Mouse (Mus musculus): ENCODE measurements around the gene Nrarp. TPM values are rescaled to one million over a fixed set of nuclear protein-coding genes. Genes with fewer than 3 reads are reported as not detected.
A peak's percentile ranks its signal among the peaks of the same experiment; 100 is the strongest.

Gene Nrarp
- total RNA-seq, 4 experiments from 2014 or later, result 20.5 to 27.9 (median 23.4) TPM

GRCm38 (mm10) chr2:25226864-25227263, 46.3 kb downstream of the Nrarp start:
- DNase-seq (ENCODE audit: low spot score in 2 of 2), result peak in 1 of 2 experiments; percentile 76

DNA sequence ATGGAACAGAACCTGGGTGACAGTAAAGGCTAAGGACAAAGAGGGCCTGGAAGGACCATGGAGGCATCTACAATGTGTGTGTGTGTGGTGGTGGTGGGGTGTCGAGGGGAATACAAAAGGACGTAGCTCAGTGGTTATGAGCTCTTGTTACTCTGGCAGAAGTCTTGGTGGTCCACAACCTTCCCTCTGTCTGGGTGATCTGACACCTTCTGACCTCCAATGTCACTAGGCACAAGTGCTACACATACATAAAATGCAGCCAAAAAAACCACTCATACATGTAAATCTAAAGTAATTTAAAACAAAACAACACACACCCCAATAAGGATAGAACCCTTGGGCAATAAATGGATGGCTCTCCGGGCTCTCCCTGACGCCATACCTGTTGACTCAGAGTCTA, 46.8 kb downstream of the Nrarp start:
- DNase-seq (ENCODE audit: low spot score in 2 of 2), result no peak

DNA sequence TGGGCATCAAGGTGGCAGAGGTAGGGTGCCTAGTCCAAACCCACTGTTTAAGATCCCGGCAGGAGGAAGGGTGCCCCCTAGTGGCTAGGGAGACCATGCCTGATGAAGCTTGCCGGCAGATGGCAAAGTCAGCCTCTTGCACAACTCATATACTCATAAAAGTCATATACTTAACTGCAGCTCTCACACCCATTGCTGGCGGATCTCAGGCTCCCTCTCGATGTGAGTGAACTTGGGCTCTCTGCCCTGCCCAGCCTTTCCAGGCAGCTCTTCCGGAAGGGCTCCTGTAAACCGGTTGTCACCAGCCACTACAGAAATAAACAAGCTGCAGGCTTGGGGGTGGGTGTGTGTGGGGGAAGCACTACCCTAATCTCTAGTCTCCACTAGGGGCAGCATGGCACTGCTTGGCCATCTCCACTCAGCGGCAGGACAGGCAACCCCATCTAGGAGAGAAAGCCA, 47.9 kb downstream of the Nrarp start:
- DNase-seq (ENCODE audit: low spot score in 2 of 2), result peak; percentile 56 to 83

- no peak for DNase-seq (ENCODE audit: low spot score in 2 of 2)
Measured at GRCm38 (mm10) chr2:25228995-25229530, 48.5 kb downstream of the Nrarp start.

GRCm38 (mm10) chr2:25229582-25229981, 49.0 kb downstream of the Nrarp start:
- no peak for DNase-seq (ENCODE audit: low spot score in 2 of 2)

DNA sequence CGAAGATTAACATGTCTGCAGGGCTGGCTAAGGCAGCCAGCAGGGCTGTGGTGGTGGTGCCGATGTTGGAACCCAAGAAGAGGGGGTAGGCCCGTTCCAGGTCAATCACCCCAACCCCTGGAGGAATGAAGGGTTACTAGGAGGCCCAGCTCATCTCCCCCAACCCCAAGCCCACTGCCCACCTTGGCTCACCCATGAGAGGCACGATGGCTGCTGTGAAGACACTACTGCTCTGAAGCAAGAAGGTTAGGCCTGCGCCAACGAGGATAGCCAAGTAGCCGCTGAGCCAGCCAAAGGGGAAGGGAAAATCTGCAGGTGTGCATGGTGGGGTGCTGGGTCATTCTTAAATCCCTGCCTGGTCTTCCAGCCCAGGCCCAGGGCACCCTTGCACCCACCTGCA, 50.0 kb downstream of the Nrarp start:
- DNase-seq (ENCODE audit: low spot score in 2 of 2), result no peak

DNA sequence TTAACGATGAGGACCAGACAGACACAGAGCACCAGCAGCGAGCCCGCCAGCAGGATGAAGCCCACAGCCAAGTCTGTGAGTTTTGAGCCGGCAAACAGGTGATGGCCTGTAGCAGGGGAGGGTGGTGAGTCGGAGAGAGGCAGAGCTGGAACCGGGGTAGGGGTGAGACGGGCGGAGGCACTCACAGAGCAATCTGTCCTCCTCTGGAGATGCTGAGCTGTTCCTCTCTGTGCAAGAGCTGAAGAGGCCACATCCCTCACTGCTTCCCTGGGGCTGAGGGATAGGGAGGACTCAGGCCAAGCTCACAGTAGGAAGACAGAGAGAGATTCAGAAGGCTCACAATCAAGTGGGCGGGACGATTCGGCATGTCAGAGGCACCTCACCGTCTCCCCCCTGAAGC, 50.5 kb downstream of the Nrarp start:
- DNase-seq (ENCODE audit: low spot score in 2 of 2), result no peak

Other genes with a start within 250 kb of the Nrarp start
- 10 to 100 TPM; 13.4 to 22.3 (median 19.6) TPM for gene Arrdc1, start 245.5 kb upstream of the Nrarp start, total RNA-seq (2022)
- gene Zmynd19, start 231.0 kb upstream of the Nrarp start, total RNA-seq (2022), result 10 to 100 TPM; 32.1 to 39.3 (median 37.7) TPM
- gene Dph7, start 218.4 kb upstream of the Nrarp start, total RNA-seq (2022), result 10 to 100 TPM; 33.2 to 38.0 (median 35.5) TPM
- gene Mrpl41, start 205.7 kb upstream of the Nrarp start, total RNA-seq (2022), result 10 to 100 TPM; 73.6 to 77.5 (median 75.6) TPM
- 10 to 100 TPM; 17.9 to 28.0 (median 26.6) TPM for gene Pnpla7, start 204.7 kb upstream of the Nrarp start, total RNA-seq (2022)
- gene Nsmf, start 126.4 kb upstream of the Nrarp start, total RNA-seq (2022), result 100 to 1,000 TPM; 404 to 462 (median 421) TPM
- gene Entpd8, start 100.5 kb upstream of the Nrarp start, total RNA-seq (2022), result not detected
- gene Noxa1, start 85.6 kb upstream of the Nrarp start, total RNA-seq (2022), result not detected
- 1 to 10 TPM; 2.2 to 3.4 (median 2.5) TPM for gene Tor4a, start 16.1 kb downstream of the Nrarp start, total RNA-seq (2022)
- gene Nelfb, start 30.7 kb downstream of the Nrarp start, total RNA-seq (2022), result 10 to 100 TPM; 58.4 to 64.2 (median 59.4) TPM
- under 1 TPM in 3 of 4 experiments, not detected in 1; 0.23 to 0.82 (median 0.30) TPM for gene Stpg3, start 33.9 kb downstream of the Nrarp start, total RNA-seq (2022)
- 1 to 10 TPM in 1 of 4 experiments, not detected in 3; 1.4 TPM for gene Fam166a, start 38.0 kb downstream of the Nrarp start, total RNA-seq (2022)
- 100 to 1,000 TPM; 332 to 365 (median 345) TPM for gene Tubb4b, start 43.9 kb downstream of the Nrarp start, total RNA-seq (2022)
- gene Slc34a3, start 53.6 kb downstream of the Nrarp start, total RNA-seq (2022), result not detected
- not detected for gene Rnf224, start 56.0 kb downstream of the Nrarp start, total RNA-seq (2022)
- gene Rnf208, start 61.5 kb downstream of the Nrarp start, total RNA-seq (2022), result 100 to 1,000 TPM; 263 to 288 (median 266) TPM
- gene Cysrt1, start 61.7 kb downstream of the Nrarp start, total RNA-seq (2022), result not detected
- 1 to 10 TPM in 3 of 4 experiments, under 1 TPM in 1; 0.67 to 4.2 (median 3.4) TPM for gene AL732309.1, start 66.1 kb downstream of the Nrarp start, total RNA-seq (2022)
- gene Tmem203, start 74.7 kb downstream of the Nrarp start, total RNA-seq (2022), result 10 to 100 TPM; 31.7 to 38.3 (median 36.3) TPM
- gene Tprn, start 81.9 kb downstream of the Nrarp start, total RNA-seq (2022), result 10 to 100 TPM; 26.5 to 30.6 (median 28.6) TPM
- gene Ssna1, start 91.7 kb downstream of the Nrarp start, total RNA-seq (2022), result 10 to 100 TPM; 57.5 to 67.8 (median 62.1) TPM
- 100 to 1,000 TPM in 2 of 4 experiments, 10 to 100 TPM in 2; 88.6 to 111 (median 96.9) TPM for gene Anapc2, start 91.7 kb downstream of the Nrarp start, total RNA-seq (2022)
- gene Tmem210, start 107.4 kb downstream of the Nrarp start, total RNA-seq (2022), result not detected
- not detected for gene Lrrc26, start 109.2 kb downstream of the Nrarp start, total RNA-seq (2022)
- gene Grin1, start 138.4 kb downstream of the Nrarp start, total RNA-seq (2022), result 100 to 1,000 TPM; 390 to 399 (median 395) TPM
- gene Man1b1, start 151.6 kb downstream of the Nrarp start, total RNA-seq (2022), result 10 to 100 TPM; 57.3 to 64.7 (median 61.0) TPM
- 10 to 100 TPM; 35.1 to 50.7 (median 37.9) TPM for gene Dpp7, start 175.6 kb downstream of the Nrarp start, total RNA-seq (2022)
- gene Uap1l1, start 184.9 kb downstream of the Nrarp start, total RNA-seq (2022), result 10 to 100 TPM; 20.9 to 31.0 (median 25.8) TPM
- gene Sapcd2, start 191.6 kb downstream of the Nrarp start, total RNA-seq (2022), result 1 to 10 TPM; 1.7 to 3.8 (median 2.3) TPM
- 10 to 100 TPM; 13.1 to 17.5 (median 16.2) TPM for gene Entpd2, start 215.1 kb downstream of the Nrarp start, total RNA-seq (2022)
- gene Npdc1, start 218.6 kb downstream of the Nrarp start, total RNA-seq (2022), result 100 to 1,000 TPM; 307 to 332 (median 316) TPM
- gene Fut7, start 242.5 kb downstream of the Nrarp start, total RNA-seq (2022), result under 1 TPM in 2 of 4 experiments, not detected in 2; 0.40 to 0.84 TPM
- gene Abca2, start 247.9 kb downstream of the Nrarp start, total RNA-seq (2022), result 100 to 1,000 TPM; 176 to 185 (median 183) TPM